Mouse (Mus musculus) liver (tissue): Measurements from ENCODE around the gene Armc9.

Experiments used
- DNase-seq: peaks from one replicate; pipeline ENCODE4 v3.0.0-alpha.2; 2020; ENCODE audit warnings: mixed read lengths

Armc9 gene

GRCm38 (mm10) chr1:86285295-86285694, 130.7 kb downstream of the Armc9 start:
- DNase-seq, result no peak

DNA sequence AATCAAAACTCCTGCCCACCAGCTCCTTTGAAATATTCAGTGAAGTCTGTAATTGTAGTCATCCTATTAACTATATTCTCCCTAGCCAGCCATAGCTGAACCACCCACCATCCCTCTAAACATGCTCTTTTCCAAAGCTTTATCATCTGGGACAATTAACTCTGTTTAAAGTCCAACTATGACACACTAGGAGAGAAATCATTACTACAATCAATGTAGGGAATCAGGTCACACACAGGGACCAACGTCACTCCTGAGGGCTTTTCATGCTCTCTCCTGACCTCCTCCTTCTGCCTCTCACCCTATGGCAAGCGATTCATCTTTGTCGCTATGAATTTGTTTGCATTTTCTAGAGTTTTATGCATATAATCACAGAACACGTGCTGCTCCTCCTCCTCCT, 132.9 kb downstream of the Armc9 start:
- no peak for DNase-seq

GRCm38 (mm10) chr1:86290452-86290851, 135.9 kb downstream of the Armc9 start:
- no peak for DNase-seq

DNA sequence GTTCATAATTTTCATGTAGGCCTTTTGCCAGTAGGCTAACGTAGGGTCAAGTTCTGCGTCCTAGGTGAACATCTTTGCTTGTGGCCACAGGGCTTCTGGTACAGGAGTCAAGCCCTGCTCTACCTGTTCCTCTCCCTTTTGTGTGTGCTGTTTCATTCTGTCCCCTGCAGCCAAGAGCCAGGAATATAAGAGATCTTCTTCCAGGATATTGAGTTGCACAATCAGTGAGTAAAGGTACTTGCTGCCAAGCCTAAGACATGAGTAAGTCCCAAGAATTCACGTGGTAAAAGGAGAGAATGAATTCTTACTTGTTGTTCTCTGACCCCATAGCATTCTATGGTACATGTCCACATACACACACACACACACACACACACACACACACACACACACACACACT, 138.5 kb downstream of the Armc9 start:
- DNase-seq, result no peak

GRCm38 (mm10) chr1:86293868-86294267, 139.3 kb downstream of the Armc9 start:
- DNase-seq, result no peak

GRCm38 (mm10) chr1:86294472-86294871, 139.9 kb downstream of the Armc9 start:
- DNase-seq, result no peak

DNA sequence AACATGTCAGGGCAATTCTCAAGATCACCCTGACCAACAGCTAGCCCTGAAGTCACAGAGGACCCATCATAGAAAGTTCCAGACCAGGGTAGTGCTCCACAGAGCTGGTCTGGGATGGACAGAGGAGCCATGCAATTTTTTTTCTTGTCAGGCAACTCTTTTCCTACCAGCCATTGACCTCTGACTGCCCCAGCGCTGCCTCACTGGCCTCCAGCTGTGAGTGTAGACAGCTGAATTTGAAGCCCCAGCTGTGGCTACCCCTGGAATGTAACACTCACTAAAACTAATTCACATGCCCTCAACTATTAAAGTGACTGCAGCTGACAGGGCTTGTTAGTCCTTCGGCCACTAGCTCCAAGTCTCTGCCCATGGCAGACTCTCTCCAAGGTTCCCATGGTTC, 145.5 kb downstream of the Armc9 start:
- no peak for DNase-seq

DNA sequence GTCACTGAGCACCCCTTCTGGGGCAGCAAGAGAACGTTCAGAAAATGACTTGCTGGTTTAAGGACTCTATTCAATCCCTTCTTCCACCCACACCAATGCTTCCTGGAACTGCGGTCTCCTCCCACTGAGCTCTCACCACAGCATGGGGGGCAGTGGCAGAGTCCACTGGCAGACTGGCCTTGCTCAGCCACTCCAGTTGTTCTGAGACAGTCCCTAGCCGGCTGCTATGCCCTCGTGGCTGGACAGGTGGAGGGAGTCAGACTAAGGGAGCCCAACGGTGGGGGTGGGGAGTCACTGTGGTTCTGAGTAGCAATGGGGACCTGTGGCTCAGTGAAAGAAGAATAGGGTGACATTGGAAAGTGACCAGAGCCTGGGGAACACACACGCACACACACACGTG, 146.2 kb downstream of the Armc9 start:
- no peak for DNase-seq

DNA sequence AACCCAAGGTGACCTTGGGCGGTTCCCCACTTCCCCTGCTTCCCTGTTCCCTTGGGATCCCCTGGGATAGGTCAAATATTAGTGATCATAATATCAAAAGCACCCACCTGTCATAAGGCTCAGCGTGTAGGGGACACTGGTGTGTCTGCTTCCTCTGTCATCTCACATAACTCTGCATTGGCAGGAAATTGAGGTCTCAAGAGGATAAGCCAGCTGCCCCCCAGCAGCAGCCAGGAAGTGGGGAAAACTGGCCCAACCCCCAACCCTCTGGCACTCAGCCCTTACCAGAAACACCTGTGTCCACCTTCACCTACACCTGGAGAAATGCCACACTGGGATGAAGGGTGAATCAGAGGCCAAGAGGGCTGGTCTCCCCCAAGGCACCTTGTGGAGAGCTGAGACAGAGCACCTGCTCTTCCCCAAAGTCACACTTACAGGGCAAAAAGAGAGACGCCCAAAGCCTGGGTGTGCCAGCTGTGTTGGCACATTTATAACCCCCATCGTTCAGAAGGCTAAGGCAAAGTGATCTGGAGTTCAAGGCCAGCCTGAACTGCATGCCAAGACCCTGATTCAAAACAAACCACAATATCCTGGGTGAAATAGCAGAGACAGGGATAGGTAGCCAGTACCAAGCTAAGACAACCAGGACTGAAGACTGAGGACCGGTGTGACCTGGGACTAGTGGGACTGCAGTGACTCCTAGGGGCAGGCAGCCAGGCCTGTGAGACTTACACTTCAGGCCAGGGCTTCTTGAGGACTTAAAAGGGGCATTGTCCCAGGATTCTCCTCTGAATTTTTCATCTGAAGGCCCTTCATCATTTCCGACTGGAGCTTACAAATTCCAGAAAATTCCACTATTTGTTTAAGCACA, 146.9 kb downstream of the Armc9 start:
- DNase-seq, result peak; percentile 38

- no peak for DNase-seq
These were observed 148.0 kb downstream of the Armc9 start, which contains the start of gene B3gnt7 for GRCm38 (mm10) chr1:86302532-86302931. B3gnt7 (plus strand) TSS chr1:86302832.

DNA sequence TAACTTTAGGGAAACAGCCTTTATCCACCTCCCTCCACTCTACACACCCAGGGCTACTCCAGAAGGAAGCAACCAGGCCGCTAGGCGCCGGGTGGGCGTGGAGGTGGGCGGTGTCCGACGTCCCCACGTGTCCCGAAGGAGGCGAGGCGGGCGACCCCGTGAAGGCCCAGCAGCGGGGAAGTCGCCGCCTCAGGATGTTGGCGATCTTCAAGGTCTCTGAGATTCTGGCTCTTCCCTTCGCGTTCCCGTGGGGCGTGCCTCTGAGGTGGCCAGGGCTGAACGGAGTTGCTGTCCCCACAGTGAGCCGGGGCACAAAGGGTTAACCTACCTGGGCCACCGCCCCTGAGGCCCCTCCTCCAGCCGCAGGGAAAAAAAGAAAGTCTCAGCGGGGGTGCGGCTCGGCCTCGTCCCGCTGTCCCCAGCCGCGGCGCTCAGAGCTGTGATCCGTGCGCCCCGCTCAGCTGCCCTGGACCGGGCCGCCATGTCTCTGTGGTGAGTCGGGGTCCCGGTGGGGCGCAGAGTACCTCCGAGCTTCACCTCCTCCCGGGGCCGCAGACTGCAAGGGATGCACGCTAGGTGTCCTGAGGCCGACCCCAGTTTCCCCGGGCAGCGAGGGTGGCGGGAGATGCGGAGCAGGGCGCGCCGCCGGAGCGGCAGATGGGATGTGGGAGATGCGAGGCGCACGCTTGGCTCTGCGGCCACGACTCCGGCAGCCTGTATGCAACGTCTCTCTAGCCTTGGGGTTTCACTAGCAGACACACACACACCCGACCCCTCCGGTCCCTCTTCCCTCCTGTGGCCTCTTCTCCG, 148.7 kb downstream of the Armc9 start:
- DNase-seq, result peak; percentile 76

DNA sequence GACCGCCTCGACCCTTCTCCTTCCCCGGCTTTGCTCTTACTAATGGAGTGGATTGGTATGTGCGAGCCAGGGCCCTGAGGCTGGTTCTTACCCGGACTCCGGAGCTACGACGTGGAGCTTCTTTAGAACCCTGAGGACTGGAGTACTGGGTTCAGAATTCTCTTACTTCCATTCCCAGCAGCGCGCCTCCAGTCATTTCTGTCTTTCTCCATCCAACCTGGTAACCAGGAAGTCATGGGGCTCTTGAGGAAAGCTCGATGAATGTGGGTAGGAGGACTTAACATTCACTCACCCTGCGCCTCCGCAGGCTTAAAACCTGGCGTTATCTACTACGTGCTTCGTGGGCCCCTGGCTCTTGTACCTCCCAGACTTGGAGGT, 149.3 kb downstream of the Armc9 start:
- peak; percentile 18 for DNase-seq

DNA sequence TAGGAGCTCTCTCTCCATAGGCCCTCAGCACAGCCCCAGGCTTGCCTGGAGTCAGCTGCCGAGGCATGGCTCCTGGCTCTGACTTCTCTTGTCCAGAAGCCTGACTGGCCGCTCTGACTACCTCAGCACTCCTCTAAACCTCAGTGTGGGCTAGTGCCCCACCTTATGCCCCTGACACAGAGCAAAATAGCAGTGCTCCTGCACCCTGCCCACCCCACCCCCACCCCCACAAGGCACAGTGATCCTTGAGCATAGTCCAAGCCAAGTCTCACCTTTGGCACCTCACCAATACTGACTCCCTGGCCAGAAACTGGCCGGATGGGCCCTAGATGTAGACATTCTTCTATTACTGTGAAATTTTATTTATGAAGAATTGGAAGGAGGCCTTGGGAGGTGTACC, 152.1 kb downstream of the Armc9 start:
- DNase-seq, result no peak

DNA sequence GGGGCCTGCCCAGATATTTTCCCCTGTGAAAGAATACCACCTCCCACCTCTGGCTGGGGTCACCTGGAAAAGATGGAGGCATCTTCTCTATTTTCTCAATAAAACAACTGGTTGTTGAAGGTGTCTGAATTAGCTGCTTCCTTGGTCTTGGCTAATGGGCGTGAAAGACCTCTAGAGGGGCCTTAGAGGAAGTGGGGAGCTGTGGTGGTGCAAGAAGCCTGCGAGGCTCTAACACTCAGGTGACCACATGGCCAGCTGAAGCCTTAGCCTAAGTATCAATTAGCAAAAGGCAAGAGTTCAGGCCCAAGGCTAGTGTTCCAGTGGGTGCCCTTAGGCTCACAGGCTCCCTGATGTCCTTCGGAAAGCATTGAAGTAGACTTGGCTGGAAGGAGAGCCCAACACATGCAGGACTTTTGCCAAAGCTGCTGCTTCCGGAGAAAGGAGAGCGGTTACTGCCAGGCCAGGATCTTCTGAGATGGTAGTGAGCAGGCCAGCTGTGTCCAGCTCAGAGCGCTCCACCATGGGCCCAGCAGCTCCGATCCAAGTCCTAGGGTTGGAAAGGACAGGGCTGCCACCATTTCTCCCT, 152.7 kb downstream of the Armc9 start:
- DNase-seq, result no peak

DNA sequence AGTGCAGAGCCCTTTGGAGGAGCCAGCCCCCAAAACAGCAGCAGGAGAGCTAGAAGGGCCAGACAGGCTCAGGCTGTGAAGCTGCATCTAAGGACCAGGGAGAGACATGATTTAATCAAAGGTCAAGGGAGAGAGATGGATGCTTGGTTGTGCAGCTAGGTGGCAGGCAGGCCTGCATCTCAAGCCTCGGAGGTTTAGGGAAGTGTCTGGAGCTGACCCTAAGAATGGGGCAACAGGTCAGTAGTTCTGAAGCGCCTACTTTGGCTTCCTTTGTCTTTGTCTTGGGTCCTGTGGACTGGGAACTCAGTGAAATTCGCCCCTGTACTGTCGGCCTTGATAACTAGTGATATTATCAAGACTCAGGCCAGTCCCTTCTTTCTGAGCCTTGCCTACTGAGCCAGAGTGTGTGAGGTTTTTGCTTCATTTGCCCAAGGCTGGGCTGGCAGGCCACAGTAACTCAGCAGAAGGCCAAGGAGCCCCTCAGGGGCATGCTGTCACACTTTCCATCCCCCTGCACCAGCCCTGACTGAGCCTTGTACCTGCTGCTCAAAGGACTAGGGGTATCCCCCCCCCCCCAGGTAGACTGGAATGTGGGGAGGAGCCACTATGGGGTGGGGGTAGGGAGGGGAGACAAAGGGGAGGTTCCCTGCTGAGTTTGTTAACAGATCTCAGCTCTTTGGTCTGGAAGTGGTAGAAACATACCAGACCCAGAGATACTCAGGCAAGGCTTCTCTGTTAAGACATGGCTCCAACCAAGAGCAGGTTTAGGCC, 153.5 kb downstream of the Armc9 start:
- DNase-seq, result no peak

DNA sequence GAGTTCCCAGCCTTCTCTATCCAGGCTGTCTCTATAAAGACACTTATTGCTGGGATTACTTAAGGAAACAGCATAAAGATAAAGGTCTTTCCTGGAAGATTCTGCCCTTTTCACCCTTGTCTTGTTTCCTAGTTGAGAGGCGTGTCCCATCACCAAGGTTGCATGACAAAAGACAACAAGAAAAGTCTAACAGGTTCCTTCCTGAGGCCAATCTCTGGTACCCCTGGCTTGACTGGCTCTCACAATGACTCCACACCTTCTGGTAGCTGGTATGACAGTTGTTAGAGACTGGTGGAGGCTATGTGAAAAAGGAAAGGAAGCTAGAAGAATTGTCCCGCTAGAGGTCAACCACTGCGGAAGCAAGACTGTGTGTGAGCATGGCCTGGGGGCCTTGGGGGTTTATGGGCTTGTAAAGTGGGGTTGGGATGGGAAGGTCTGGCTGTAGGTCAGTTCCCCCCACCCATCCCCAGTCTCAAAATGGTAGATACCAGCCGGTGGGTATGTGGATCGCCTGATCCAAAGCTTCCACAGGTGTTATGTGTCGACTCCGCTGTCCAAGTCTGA, 154.8 kb downstream of the Armc9 start:
- no peak for DNase-seq

- DNase-seq, result no peak
These were observed 156.1 kb downstream of the Armc9 start for GRCm38 (mm10) chr1:86310536-86311310.

DNA sequence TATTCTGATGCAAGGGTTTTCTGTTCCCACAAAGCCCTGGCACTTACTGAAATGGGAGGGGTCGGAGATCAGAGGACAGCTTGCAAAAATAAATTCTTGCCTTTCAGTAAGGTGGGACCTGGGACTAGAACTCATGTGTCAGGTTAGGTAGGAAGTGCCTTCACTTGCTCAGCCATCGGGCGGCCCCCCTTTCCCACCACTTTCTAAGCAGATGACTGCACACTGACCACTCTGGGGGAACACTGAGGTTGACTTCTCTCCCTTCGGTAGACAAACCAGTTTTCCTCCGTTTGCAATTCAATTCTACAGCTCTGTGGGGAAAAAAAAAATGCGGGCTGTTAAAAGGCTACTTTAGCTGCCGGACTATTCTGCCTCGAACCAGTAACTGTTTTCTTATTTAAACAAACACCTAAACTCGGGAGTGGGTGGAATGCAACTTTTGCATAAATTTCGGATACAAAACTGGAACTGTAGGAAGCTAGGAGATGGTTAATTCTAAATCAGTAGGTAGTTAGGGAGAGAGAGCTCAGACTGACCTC, 157.0 kb downstream of the Armc9 start:
- DNase-seq, result no peak

GRCm38 (mm10) chr1:86312269-86312668, 157.7 kb downstream of the Armc9 start:
- DNase-seq, result peak; percentile 75

GRCm38 (mm10) chr1:86313096-86313771, 158.7 kb downstream of the Armc9 start:
- DNase-seq, result no peak

GRCm38 (mm10) chr1:86313772-86314125, 159.2 kb downstream of the Armc9 start:
- peak; percentile 64 for DNase-seq
